Mouse (Mus musculus): Measurements from ENCODE around the gene Map3k4.

- TF ChIP-seq POLR2A (IDR thresholded peaks at IDR 0.05; ENCODE audit: borderline replicate concordance, insufficient read depth, low read length) = no peak
- peak; percentile 63 for TF ChIP-seq CTCF (IDR thresholded peaks at IDR 0.05; ENCODE audit: borderline replicate concordance, insufficient read depth, low read depth, low read length)
Observed at GRCm38 (mm10) chr17:12300896-12301706, 17.5 kb downstream of the Map3k4 start.
